Mouse (Mus musculus): ENCODE data around the gene Zfp553.

GRCm38 (mm10) chr7:127188305-127189276 lies 44.3 kb upstream of the Zfp553 start:
- TF ChIP-seq CTCF (IDR thresholded peaks at IDR 0.05) (no peak), EP300 (IDR thresholded peaks at IDR 0.05) (no peak)
